Comparison of ENCODE assay signal across 21 mouse cellular contexts in the genomic region with DNA sequence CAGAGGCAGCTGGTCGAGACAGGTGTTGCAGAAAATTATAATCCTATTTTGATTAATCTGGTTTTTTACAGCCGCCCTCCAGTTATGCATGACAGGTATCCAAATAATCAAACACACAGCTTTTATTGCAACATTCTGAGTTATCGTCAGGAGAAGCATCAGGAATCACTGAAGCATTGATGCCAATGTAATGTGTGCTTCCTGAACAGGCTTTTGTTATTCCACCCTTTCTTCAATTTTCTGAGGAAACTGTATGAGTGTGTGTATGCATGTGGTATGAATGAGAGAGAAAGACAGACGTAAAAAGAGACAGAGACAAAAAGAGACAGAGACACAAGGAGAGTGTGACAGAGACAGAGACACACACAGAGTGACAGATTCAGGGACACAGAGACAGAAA.
"Had no signal": no experiment of that assay in that cellular context is flagged by ENCODE, and none has a peak within 500 bp of the region (broad histone marks: within the 10 kb centered on the region; RNA-seq: fewer than 3 reads in every experiment).

No protein-coding gene starts in this region.

- H3K4me2 ChIP-seq: kidney, embryonic 15.5 days; lung, embryonic 14.5 days; midbrain, embryonic 15.5 days had no signal

- H3K36me3 ChIP-seq: kidney, embryonic 15.5 days; midbrain, embryonic 15.5 days had no signal

- H3K9ac ChIP-seq: kidney, embryonic 15.5 days; liver, embryonic 14.5 days; liver, postnatal 0 days; lung, embryonic 14.5 days; midbrain, embryonic 15.5 days had no signal

- ATAC-seq: liver, postnatal 0 days; lung, postnatal 0 days; midbrain, embryonic 15.5 days had no signal

- DNase-seq: kidney, adult 11 months; kidney, adult 8-10 months; kidney, postnatal 10 days; kidney, postnatal 36 days; layer of hippocampus, postnatal 36 days; liver, postnatal 0 days; lung, embryonic 14.5 days; right cerebral cortex, adult 18-20 months; right cerebral cortex, postnatal 14 days; right cerebral cortex, postnatal 4 days; thymus, adult 2 months; thymus, postnatal 14 days; thymus, postnatal 4 days had no signal

- H3K27me3 ChIP-seq: kidney, embryonic 15.5 days; midbrain, embryonic 15.5 days had no signal

- H3K4me1 ChIP-seq: kidney, embryonic 15.5 days; midbrain, embryonic 15.5 days had no signal

- H3K4me3 ChIP-seq: kidney, embryonic 15.5 days; left cerebral cortex, adult 2 months; midbrain, embryonic 15.5 days; myocyte had no signal

- H3K9me3 ChIP-seq: kidney, embryonic 15.5 days; midbrain, embryonic 15.5 days had no signal

- H3K27ac ChIP-seq: kidney, embryonic 15.5 days; left cerebral cortex, adult 2 months; liver, embryonic 14.5 days; macrophage; midbrain, embryonic 15.5 days; stomach, postnatal 0 days had no signal
